Mouse (Mus musculus) neutrophil, adult 5-6 weeks (primary cell): ENCODE results near the gene Trim27. TPM values are rescaled to one million over a fixed set of nuclear protein-coding genes. Genes with fewer than 3 reads are reported as not detected.

Experiments
- ATAC-seq: fragments of 151-379, 151-347 bp; 2 replicates; pipeline ENCODE4 v1.8.0; 2017; ENCODE audit warnings: mild to moderate bottlenecking, moderate TSS enrichment; ENCODE audit not compliant: insufficient number of reproducible peaks, poor library complexity, low FRiP score, severe bottlenecking; ENCODE audit errors: extremely low read depth
- total RNA-seq: library from RNA; stranded (forward); fragments of 200-1000 nt; gene quantifications from 2 replicates; pipeline ENCODE4 v1.2.3, GENCODE M21; 2017

The Trim27 gene
- total RNA-seq, 1 experiment from 2014 or later = 85.7 TPM

DNA sequence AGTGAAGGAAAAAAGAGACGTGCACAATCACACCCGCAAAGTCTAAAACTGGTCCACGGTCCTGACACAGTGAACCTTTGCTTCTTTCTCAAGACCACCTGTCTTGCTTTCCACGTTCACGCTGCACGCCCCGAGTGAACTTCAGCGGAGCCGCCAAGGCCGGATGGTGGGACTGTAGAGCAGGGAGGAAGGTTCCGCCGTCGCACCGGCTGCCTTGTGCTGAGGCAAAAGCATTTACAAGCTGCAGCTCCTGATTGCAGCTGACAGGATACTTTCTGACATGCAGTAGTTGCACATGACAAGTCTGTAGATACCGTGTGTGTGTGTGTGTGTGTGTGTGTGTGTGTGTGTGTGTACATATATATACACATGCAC lies 8.1 kb upstream of the Trim27 start:
- ATAC-seq = no peak

DNA sequence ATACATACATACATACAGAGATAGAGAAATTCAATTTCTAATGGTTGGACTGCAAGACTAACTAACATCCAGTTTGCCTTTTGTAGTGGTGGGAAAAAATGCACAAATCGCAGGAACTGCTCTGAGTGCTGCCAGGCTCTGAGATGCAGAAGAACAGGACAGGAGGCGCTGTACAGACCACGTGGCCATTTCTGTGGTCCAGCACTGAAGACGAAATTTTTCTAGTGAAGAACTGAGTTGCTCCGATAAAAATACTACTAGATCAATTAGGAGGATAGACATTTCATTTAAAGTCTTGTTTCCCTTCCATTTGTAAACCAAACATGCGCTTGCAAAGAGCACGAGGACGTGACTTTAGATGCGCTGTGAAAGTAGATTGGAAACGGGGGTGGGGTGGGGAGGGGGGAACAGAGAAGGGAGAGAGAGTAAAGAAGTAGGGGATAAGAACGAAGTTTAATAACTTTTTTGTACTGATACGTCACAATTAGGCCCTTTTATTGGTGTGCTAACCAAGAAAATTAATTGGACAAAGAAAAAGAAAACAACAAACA lies 7.6 kb upstream of the Trim27 start:
- no peak for ATAC-seq

DNA sequence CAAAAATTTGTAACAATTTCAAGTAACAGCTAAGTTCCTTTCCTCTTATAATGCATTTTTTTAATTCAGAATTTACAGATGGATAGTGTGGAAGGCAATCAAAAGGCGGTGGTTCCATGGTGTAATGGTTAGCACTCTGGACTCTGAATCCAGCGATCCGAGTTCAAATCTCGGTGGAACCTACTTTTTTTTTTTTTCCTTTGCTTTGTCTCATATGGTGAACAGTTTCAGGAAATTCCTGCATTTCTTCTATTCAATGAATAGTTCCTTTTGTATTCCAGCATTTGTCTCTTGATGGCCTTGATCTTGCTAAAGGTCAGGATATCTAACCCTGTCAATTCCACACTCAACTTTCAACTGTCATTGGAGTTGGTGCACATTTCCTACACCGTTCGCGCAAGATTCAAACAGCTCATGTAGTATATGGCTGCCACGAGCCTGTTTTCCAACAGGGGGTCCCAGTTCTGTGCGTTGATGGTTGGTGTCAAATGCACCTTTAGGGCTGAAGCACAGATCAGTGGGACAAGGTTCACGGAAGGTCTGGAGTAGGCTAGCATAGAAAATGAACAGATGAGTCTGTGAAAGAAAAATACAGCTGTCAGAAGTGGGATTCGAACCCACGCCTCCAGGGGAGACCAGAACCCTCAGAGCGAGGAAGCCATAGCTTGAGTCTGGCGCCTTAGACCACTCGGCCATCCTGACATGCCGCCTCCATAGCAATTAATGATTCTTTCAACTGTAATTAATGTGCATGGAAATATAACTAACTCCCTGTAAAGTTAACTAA lies 6.8 kb upstream of the Trim27 start:
- ATAC-seq = no peak

DNA sequence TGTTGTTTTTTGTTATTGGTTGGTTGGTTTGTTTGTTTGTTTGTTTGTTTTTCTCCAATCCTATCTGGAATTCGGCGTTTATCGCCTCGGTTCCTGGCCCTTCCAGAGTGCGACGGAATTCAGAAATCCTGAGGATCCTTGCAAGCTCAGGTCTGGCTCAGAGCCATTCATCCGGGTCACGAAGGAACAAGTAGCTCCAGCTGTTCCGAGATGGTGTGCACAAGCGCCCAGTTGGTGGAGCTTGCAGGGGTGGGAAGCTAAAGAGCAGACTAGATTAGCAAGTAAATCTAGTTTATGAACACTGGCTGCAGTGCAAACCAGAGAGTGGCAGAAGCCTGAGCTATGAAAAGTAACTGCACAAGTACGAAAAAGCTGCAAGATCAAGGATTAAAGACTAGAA lies 6.2 kb upstream of the Trim27 start:
- no peak for ATAC-seq

DNA sequence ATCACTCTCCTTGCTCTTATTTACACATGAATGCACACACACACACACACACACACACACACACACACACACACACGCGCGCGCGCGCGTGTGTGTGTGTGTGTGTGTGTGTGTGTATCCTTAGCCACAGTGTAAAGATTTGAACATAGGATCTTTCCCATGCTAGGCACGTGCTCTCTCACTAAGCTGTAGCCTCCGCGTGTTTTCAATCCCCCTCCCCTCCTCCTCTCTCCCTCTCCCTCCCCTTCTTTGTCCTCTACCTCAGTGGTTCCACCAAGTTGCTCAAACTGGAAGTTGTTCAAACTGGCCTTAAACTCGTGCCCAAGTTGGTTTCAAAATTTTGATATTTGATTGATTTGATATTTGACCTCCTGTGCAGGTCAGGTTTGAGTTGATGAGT lies 2.5 kb upstream of the Trim27 start:
- no peak for ATAC-seq

DNA sequence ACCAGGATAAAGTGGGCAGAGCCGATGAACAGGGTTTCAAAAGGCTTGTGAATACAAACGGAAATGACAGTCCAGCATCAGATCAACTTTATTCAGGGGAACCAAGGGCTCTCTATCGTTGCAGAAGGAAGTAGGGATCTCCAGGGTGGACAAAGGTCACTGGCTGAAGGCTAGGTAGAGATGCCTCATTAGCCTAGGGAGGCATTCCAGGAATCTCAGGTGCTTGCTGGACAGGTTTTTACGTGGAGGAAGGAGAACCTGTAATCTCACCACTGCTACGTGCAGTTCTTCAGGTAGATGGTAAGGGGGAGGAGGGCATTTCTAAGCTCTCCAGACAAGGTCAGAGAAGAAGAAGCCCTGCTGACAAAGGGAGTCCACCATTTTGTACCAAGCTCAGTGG lies 1.6 kb upstream of the Trim27 start:
- ATAC-seq = no peak

DNA sequence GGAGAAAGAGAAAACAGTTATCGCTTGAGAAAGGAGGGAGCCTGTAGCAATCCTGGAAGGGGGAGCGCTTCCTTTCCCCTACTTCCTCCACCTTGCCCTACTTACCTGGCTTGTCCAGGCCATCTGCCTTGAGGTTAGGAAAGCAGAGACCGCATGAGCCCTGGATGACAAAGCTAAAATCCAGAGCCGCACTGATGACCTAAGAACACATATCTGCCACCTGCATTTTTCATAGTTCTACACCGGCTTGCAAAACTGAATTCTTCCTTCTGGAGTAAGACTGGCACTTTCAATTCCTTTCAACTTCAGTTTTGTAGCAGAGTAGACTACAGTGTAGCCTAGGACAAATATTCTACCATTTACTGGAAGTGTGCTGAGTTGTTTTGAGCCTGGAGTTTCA lies 881 bp upstream of the Trim27 start:
- ATAC-seq = no peak

DNA sequence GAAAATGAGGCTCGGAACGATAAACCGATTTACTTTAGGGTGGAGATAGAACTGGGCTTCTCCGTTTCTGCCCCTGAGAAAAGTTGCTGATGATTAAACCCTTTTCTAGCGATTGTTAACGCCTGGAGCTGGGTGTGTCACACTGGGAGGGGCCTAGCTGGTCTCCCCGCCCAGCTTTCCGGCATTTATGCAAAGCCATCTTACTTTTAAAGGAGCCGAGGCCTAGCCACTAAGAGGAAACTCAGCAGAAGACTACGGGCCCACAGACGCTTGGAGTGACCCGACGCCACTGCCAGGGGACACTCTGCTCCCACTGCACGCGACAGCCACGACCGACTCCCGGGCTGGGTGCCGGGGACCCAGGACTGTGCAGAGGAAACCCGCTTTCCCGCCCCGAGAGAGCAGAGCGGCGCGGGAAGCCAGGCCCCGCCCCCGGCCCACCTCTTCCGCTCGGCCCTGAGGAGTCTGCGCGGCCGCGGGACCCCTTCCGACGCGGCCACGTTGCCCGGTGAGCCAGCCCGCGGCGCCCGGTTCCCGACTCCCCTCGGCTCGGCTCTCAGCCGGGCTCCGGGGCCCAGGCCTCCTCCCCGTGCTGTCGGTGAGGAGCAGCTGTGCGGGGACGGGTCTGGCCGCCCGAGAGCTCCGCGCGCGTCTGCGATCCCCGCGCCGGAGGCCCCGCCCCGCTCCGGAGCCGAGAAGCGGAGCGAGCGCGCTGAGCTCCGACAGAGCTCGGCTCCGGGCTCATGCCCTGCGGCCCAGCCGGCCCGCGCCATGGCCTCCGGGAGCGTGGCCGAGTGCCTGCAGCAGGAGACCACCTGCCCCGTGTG lies 692 bp downstream of the Trim27 start:
- ATAC-seq = peak; percentile 80

DNA sequence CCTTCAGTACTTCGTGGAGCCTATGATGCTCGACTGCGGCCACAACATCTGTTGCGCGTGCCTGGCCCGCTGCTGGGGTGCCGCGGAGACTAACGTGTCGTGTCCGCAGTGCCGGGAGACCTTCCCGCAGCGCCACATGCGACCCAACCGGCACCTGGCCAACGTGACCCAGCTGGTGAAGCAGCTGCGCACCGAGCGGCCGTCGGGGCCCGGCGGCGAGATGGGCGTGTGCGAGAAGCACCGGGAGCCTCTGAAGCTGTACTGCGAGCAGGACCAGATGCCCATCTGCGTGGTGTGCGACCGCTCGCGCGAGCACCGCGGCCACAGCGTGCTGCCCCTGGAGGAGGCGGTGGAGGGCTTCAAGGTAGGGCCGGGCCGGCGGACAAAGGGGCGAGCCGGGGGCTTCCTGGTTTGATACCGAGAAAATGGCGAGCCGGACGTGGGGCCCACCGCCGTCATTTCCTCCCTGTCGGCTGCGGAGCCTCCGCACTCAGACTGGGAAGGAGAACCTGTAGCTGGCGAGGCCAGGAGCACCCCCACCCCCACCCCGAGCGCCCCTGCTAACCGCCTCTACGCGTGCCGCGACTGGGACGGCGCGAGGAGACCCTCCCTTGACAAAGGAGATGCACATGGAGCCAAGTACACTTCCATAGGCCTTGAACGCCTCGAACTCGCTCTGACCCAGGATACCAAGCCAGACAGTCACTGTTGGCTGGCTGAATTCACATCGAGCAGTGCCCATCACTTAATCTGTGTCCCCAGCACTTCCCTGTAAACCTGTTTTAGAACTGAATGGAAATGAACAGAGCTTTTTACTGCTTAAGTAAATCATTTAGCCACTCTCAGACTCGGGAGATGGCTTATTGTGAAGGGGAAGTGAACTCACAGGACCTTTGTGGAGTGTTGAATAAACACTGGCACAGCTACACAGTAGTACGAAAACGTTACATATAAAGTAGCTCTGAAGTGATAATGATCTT lies 1.6 kb downstream of the Trim27 start:
- ATAC-seq = peak; percentile 33; the same call in 1 of the 2 replicates

DNA sequence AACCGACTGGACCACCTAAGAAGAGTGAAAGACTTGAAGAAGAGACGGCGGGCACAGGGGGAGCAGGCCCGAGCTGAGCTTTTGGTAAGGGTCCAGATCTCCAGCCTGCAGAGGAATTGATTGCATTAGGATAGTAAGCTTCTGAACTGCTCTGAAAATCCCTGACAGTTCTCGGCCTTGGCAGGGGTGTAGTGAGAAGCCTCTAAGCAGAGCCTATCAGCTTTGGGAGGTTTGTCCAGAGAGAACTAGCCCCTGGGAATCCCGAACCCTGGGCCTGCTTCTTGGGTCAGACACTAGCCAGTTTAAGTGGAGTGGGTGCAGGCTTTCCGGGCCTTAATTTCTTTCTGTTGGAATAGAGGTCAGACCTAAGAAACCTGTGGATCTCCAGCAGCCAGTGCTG lies 2.8 kb downstream of the Trim27 start:
- no peak for ATAC-seq

DNA sequence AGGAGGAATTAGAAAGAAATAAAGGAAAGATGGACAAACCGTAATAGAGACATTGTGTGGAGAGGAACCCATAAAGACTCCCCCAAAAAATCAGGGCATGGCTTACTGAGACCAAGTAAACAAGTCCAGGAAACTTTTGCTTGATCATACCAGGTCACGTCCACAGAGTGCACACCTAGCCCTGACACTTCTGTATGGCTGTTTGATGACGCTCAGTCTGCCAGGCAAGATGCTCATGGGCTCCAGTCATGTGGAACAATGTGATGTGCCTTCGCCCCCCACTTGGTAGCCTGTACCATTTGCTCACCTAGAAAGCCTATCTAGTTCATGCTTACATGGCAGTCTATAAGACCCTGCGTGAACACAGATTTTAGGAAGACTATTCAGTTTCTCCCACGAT lies 3.8 kb downstream of the Trim27 start:
- ATAC-seq = no peak

DNA sequence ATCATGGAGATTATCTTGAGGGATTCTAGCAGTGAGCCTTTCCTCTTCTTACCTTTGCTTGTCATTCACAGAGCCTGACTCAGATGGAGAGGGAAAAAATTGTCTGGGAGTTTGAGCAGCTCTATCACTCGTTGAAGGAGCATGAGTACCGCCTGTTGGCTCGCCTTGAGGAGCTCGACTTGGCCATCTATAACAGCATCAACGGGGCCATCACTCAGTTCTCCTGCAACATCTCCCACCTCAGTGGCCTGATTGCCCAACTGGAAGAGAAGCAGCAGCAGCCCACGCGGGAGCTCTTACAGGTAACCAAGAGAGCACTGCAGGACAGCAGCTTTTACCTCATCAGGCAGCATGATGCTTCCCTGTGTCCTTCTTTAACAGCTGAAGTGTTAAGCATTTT lies 4.4 kb downstream of the Trim27 start:
- no peak for ATAC-seq

DNA sequence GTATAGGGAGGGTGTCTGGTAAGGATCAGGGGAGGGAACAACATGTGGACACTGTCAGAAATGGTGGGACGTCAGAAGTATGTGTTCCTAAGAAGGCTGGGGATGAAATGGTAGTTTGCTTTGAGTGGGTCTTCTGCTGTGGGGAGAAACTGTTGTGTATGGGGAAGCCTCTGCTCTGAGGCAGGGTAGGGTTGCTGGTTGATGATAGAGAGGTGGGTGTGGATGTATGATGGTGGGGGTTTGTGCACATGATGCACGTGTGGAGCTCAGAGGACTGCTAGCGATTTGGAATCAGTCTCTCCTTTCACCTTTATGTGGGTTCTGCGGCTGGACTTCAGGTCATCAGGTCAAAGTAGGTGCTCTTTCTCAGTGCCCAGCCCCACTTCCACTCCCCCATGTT lies 6.3 kb downstream of the Trim27 start:
- no peak for ATAC-seq

DNA sequence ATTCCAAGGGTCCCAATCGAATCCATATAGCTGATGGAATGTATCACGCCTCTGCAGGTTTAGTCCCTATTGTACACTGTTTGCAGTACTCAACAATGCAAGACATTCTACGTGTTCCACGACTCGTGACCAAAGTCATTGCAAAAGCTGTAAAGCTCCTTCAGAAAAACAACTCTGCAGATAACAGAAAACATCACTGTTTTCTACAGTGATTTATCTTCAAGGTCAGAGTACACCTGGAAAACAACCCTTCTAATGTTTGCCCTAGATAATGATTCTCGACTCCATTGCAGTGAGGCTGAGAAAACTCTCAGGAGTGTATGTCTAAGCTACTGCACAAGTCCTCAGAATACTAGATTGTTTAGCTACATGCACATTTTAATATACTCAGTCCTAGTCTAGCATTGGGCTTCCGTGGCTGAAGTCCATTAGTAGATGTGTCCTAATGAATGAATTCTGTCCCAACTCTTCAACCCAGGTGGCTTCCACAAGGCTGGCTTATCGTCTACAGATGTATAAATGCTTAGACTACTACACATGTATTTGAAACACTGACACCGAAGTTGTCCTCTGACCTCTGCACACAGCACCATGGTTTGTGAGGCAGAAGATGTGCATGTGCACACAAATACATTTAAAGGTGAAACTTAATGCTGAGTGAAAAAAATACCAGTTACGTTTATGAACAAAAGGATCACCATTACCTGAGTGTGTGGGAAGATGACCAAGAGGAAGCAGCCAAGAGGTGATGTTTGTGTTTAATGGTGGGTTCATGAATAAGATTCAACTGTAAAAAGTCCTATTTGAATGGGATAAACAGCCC lies 16.4 kb downstream of the Trim27 start:
- ATAC-seq = no peak

DNA sequence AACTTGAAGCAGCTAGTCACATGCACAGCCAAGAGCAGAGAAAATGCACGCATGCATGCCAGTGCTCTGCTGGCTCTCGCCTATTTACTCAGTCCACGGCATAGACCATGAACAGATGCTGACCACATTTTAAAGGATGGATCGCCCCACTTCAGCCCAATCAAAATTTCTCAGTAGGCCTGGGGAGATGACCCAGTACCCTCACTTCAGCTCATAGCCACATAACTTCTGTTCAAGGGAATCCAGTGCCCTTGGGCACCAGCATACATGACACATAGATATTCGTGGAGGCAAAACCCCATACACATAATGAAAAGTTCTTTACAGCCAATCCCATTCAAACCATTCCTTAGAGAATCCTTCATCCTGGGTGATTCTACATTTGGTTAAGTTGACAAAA lies 18.5 kb downstream of the Trim27 start:
- ATAC-seq = no peak

DNA sequence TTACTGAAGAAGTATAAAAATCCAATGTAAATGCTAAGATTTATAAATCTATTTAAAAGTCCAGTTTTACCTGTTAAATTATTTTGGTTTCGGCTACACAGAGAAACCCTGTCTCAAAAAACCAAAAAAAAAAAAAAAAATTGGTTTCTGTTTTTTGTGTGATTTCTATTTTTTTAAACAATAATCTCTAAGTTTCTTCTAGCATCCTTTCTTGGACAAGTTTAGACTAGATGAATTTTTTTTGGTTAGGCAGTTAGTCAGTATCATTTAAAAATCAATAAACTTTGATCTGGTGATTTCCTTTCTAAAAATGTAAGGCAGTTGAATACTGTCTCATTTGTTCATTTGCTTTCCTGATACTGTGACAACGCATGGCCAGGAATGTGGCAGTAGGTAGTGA lies 19.1 kb downstream of the Trim27 start:
- ATAC-seq = no peak

DNA sequence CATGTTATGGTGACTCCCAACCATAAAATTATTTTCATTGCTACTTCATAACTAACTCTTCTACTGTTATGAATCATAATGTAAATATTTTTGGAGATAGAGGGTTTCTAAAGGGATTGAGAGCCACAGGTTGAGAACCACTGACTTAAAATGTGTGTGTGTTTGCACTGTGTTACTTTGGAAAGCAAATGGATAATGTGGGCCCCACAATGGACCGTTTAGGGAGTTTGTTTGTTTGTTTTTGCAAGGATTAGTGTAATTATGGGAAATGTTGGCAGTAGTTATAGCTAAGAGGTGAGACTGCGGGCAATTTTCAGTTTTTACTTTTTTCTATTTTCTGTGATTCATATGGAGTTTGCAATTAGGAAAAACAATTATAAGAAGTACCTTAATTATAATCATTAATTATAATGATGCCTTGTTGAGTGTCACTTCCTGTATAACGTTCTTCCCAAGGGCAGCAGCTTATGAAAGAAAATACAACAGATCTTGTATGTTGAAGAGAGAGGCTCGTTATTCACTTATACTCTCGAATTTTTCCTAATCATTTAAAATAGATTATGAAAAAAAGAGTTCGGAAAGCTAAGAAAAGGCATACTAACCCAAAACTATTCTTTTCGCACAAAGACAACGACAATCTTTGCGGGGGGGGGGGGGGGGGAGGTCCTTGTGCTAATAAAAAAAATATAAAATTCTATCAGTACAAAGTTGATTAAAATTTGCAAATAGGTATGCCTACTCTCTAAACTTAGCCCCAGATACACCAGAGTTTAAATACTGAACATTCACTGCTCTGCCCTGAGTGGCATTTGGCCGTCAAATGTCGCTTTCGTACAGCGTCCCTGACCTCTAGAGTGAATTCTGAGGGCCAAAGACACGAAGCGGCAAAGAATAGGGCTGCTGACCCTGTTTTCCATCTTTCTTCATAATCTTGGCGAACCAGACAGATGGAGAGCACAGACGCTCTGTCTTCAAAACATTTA lies 20.1 kb downstream of the Trim27 start:
- no peak for ATAC-seq
